In the genomic region with DNA sequence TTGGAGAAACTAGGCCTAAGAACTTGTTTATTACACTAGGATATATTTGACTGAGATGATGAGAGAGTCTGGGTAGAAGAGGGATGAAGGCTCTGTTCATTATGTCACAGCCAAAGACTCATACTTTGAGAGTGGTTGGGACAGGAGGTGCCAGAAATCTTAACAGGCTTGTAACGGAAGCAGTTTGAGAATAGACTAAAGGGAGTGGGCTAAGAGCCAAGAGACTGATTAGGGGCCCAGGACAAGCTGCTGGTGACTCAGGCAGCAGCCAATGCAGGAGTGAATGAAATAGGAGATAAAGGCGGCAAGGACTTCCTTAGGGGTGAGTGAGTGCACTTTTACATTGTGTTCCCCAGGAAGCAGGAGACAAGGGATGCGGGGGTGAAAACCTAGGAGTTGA, we compare ENCODE assay signal across 21 mouse cellular contexts.
"Had no signal": no experiment of that assay in that cellular context is flagged by ENCODE, and none has a peak within 500 bp of the region (broad histone marks: within the 10 kb centered on the region; RNA-seq: fewer than 3 reads in every experiment).

No protein-coding gene starts in this region.

- H3K27me3 ChIP-seq: liver, embryonic 13.5 days; lung, embryonic 15.5 days; megakaryocyte, embryonic 14.5 days; midbrain, embryonic 13.5 days; neural tube, embryonic 12.5 days; neural tube, embryonic 15.5 days had no signal

- H3K9me3 ChIP-seq: liver, embryonic 13.5 days; lung, embryonic 15.5 days; midbrain, embryonic 10.5 days; midbrain, embryonic 13.5 days; neural tube, embryonic 12.5 days; neural tube, embryonic 15.5 days had no signal

- H3K4me3 ChIP-seq: layer of hippocampus, adult 2 months; left cerebral cortex, adult 2 months; liver, embryonic 13.5 days; lung, embryonic 15.5 days; megakaryocyte, embryonic 14.5 days; midbrain, embryonic 10.5 days; midbrain, embryonic 13.5 days; neural tube, embryonic 12.5 days; neural tube, embryonic 15.5 days had no signal

- H3K4me1 ChIP-seq: liver, embryonic 13.5 days; lung, embryonic 15.5 days; megakaryocyte, embryonic 14.5 days; neural tube, embryonic 12.5 days; neural tube, embryonic 15.5 days had no signal

- H3K9ac ChIP-seq: liver, embryonic 13.5 days; lung, embryonic 15.5 days; midbrain, embryonic 13.5 days; neural tube, embryonic 12.5 days; neural tube, embryonic 15.5 days had no signal

- H3K36me3 ChIP-seq: liver, embryonic 13.5 days; lung, embryonic 15.5 days; midbrain, embryonic 10.5 days; midbrain, embryonic 13.5 days; neural tube, embryonic 12.5 days; neural tube, embryonic 15.5 days had no signal

- H3K4me2 ChIP-seq: liver, embryonic 13.5 days; lung, embryonic 15.5 days; midbrain, embryonic 13.5 days; neural tube, embryonic 12.5 days; neural tube, embryonic 15.5 days had no signal

- H3K27ac ChIP-seq: kidney, postnatal 0 days; layer of hippocampus, adult 2 months; left cerebral cortex, adult 2 months; liver, embryonic 13.5 days; lung, embryonic 15.5 days; midbrain, embryonic 10.5 days; midbrain, embryonic 13.5 days; neural tube, embryonic 12.5 days; stomach, postnatal 0 days had no signal

- DNase-seq: kidney, postnatal 25 days; layer of hippocampus, postnatal 36 days; liver, embryonic 13.5 days; lung, postnatal 10 days; lung, postnatal 36 days; right cerebral cortex, adult 18-20 months; right cerebral cortex, postnatal 14 days; right cerebral cortex, postnatal 4 days; thymus, adult 2 months; thymus, postnatal 14 days; thymus, postnatal 4 days had no signal

- ATAC-seq: midbrain, embryonic 13.5 days had no signal
